9 mouse cellular contexts compared by ENCODE assay signal in genomic region chr17:12688427-12689110, GRCm38 (mm10). TPM values are rescaled to one million over a fixed set of nuclear protein-coding genes. Genes with fewer than 3 reads are reported as not detected.
DNase-seq lines count a peak whose midpoint lies in the region; TF ChIP-seq lines count a peak whose summit lies in the region.
"Had no signal": no experiment of that assay in that cellular context is flagged by ENCODE, and none has a peak within 500 bp of the region (broad histone marks: within the 10 kb centered on the region; RNA-seq: fewer than 3 reads in every experiment).

No protein-coding gene starts in this region.

- no peak overlapping the region for H3K4me3 ChIP-seq in layer of hippocampus, adult 2 months
- H3K4me3 ChIP-seq: embryonic facial prominence, embryonic 13.5 days had no signal

- no peak overlapping the region for H3K27ac ChIP-seq in layer of hippocampus, adult 2 months
- H3K27ac ChIP-seq: embryonic facial prominence, embryonic 13.5 days had no signal

- TF ChIP-seq CTCF in layer of hippocampus, adult 2 months (conservative IDR thresholded peaks at IDR 0.05) = no peak

- peak; percentile 14 to 16 for DNase-seq in layer of hippocampus, adult 2 months (ENCODE audit: low spot score in 2 of 2)
- DNase-seq in layer of hippocampus, adult 9-10 months (ENCODE audit: low spot score) = no peak
- DNase-seq in brain, adult 2 months (ENCODE audit: low read depth, low spot score) = peak; percentile 86
- DNase-seq in gastrocnemius, postnatal 25 days = peak; percentile 77
- peak; percentile 20 to 30 for DNase-seq in layer of hippocampus, adult 8-10 months (ENCODE audit: low spot score in 2 of 2)
- no peak for DNase-seq in testis, postnatal 10 days (ENCODE audit: low spot score)
- no peak for DNase-seq in c-Kit-positive CD71-positive TER-119-positive erythroid progenitor cells, embryonic 14.5 days (ENCODE audit: low spot score)
- DNase-seq in embryo, embryonic 9.5 days (ENCODE audit: extremely low spot score) = no peak

RNA-seq across cellular contexts. Expression of gene Slc22a1, which starts 12.9 kb away (rescaled TPM):
- not detected for total RNA-seq in layer of hippocampus, adult 2 months (2021)
- not detected for total RNA-seq in gastrocnemius, postnatal 25 days (2021)
- not detected for total RNA-seq in layer of hippocampus, adult 8-10 months (2022)

Comparison
In these comparisons a context has a peak if more than half of its experiments do, and no peak if none do; other contexts are left out.
1. DNase-seq: peak in layer of hippocampus, adult 2 months (2 of 2), brain, adult 2 months (single experiment), gastrocnemius, postnatal 25 days (single experiment) and layer of hippocampus, adult 8-10 months (2 of 2); none in layer of hippocampus, adult 9-10 months (single experiment), testis, postnatal 10 days (single experiment), c-Kit-positive CD71-positive TER-119-positive erythroid progenitor cells, embryonic 14.5 days (single experiment) and embryo, embryonic 9.5 days (single experiment).